In genomic region chr2:129296671-129297588, GRCm38 (mm10) we compare ENCODE assay signal across 8 mouse cellular contexts. TPM values are rescaled to one million over a fixed set of nuclear protein-coding genes. Genes with fewer than 3 reads are reported as not detected.
DNase-seq lines count a peak whose midpoint lies in the region; ATAC-seq and TF ChIP-seq lines count a peak whose summit lies in the region.

Gene Ckap2l (minus strand): TSS chr2:129297212.

- H3K4me1 ChIP-seq in hindbrain, postnatal 0 days (ENCODE audit: insufficient read depth, low read length) = peaks cover 12% of the 10 kb centered on the region; the same call in 1 of the 2 replicates

- no peaks in the 10 kb centered on the region for H3K36me3 ChIP-seq in hindbrain, postnatal 0 days (ENCODE audit: insufficient read depth, low read length)

- peak within 1 kb of the TSS; percentile 66 for H3K9ac ChIP-seq in hindbrain, postnatal 0 days (replicated peaks; ENCODE audit: low read length)

- no peaks in the 10 kb centered on the region for H3K27me3 ChIP-seq in hindbrain, postnatal 0 days (ENCODE audit: insufficient read depth, low read length)

- peak within 1 kb of the TSS; percentile 93 for H3K27ac ChIP-seq in gastrocnemius, adult 2 months
- peak within 1 kb of the TSS; percentile 96 for H3K27ac ChIP-seq in hindbrain, postnatal 0 days
- peak within 1 kb of the TSS; percentile 95 for H3K27ac ChIP-seq in left cerebral cortex, adult 2 months

- H3K9me3 ChIP-seq in hindbrain, postnatal 0 days (ENCODE audit: low read length) = no peaks in the 10 kb centered on the region

- peak within 1 kb of the TSS; percentile 80 for H3K4me2 ChIP-seq in hindbrain, postnatal 0 days (ENCODE audit: low read depth, low read length)

- TF ChIP-seq CTCF in gastrocnemius, adult 2 months (IDR thresholded peaks at IDR 0.05) = no peak
- no peak for TF ChIP-seq CTCF in hindbrain, postnatal 0 days (IDR thresholded peaks at IDR 0.05; ENCODE audit: low read depth)
- no peak for TF ChIP-seq CTCF in left cerebral cortex, adult 2 months (IDR thresholded peaks at IDR 0.05)

- intact Hi-C loops in gastrocnemius, adult 2 months (cut with DNase I) = loop anchor here (10.0 kb wide), 1 partner anchor 108 kb away; no protein-coding TSS in a partner anchor
- intact Hi-C loops in left cerebral cortex, adult 2 months (cut with DNase I) = loop anchor here (5.0 kb wide), 1 partner anchor 110 kb away; no protein-coding TSS in a partner anchor

- peak within 1 kb of the TSS; percentile 82 for H3K4me3 ChIP-seq in gastrocnemius, adult 2 months
- H3K4me3 ChIP-seq in hindbrain, postnatal 0 days (ENCODE audit: low read length) = peak within 1 kb of the TSS; percentile 78
- H3K4me3 ChIP-seq in left cerebral cortex, adult 2 months = peak within 1 kb of the TSS; percentile 51

- under 1% methylated on average over 50 of the region's 50 CpGs for WGBS in hindbrain, postnatal 0 days

- DNase-seq in ZHBTc4 (ENCODE audit: low read depth, low spot score) = peak; percentile 98
- DNase-seq in gastrocnemius, adult 2 months = peak; percentile 97
- DNase-seq in hindbrain, postnatal 0 days (ENCODE audit: low spot score) = peak; percentile 100
- peak; percentile 96 to 97 for DNase-seq in left cerebral cortex, adult 2 months (ENCODE audit: extremely low spot score in 1 of 2, low spot score in 2 of 2)
- DNase-seq in right cerebral cortex, adult 2 months (ENCODE audit: low spot score in 2 of 2) = peak; percentile 97 to 99
- DNase-seq in urinary bladder, postnatal 14 days (ENCODE audit: low spot score) = peak; percentile 97

- ATAC-seq in common myeloid progenitor, adult 5-6 weeks (replicated peaks; ENCODE audit: low read depth, poor library complexity, severe bottlenecking) = peak; percentile 99
- ATAC-seq in hindbrain, postnatal 0 days = peak; percentile 100
- peak; percentile 98 for ATAC-seq in megakaryocyte, adult 5-6 weeks (ENCODE audit: poor library complexity, severe bottlenecking)

RNA-seq across cellular contexts. Expression of gene Ckap2l, which starts in this region (rescaled TPM):
- total RNA-seq in common myeloid progenitor, adult 5-6 weeks (2017) = 69.3 and 78.5 TPM in 2 replicates
- total RNA-seq in gastrocnemius, adult 2 months (2021) = under 1 TPM in 1 of 2 experiments, not detected in 1; 0.06 TPM
- 9.2 and 9.7 TPM in 2 replicates for total RNA-seq in hindbrain, postnatal 0 days (2014; rRNA removed)
- polyA plus RNA-seq in hindbrain, postnatal 0 days (2015; fragmentation: Nextera tagmentation; extraction: Ambion mirVana) = 8.9 and 12.0 TPM in 2 replicates
- total RNA-seq in left cerebral cortex, adult 2 months (2021) = under 1 TPM; 0.59 to 0.63 TPM
- 87.4 and 94.5 TPM in 2 replicates for total RNA-seq in megakaryocyte, adult 5-6 weeks (2015)
- 63.0 and 74.2 TPM in 2 replicates for total RNA-seq in megakaryocyte, adult 5-6 weeks (2017)

Comparison
In these comparisons a context has a peak if more than half of its experiments do, and no peak if none do; other contexts are left out.
1. Peak in every context shown above with its lines: DNase-seq, ATAC-seq, H3K4me3 ChIP-seq and H3K27ac ChIP-seq.
2. Peak in DNase-seq, H3K4me3 ChIP-seq and H3K27ac ChIP-seq in gastrocnemius, adult 2 months; RNA of the gene not detected or under 1 TPM.
3. Peak in DNase-seq, H3K4me3 ChIP-seq and H3K27ac ChIP-seq in left cerebral cortex, adult 2 months; RNA of the gene not detected or under 1 TPM.